Mouse (Mus musculus): ENCODE results near the gene Pou3f1. TPM values are rescaled to one million over a fixed set of nuclear protein-coding genes. Genes with fewer than 3 reads are reported as not detected.
A peak's percentile ranks its signal among the peaks of the same experiment; 100 is the strongest.

Pou3f1 gene
- polyA plus RNA-seq (2011; ENCODE audit: insufficient read length, low read depth, missing spikeins): not detected in 2 replicates

DNA sequence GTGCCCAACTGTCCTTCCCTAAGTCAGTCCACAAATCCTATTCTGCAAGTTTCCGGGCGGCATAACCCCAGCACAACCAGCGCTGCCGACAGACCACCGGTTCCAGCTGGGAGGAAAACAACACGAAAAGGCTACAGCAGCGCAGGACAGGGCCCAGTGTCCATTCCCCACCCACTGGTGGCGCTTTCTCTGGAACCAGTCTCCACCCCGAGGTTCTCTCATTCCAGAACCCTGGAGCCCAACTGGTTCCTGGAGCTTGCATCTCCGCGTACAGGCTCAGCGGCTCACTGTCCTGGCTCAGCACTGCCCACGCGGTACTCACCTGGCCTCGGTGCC is at the start of gene Pou3f1:
TSS of gene Pou3f1 (plus strand) at position 290 of the 336 bp plus-strand sequence.
- peaks cover 4% of the 10 kb centered on the region; the same call in 1 of the 2 replicates for H3K4me1 ChIP-seq (ENCODE audit: control insufficient read depth, insufficient read depth, low read length)
- H3K27ac ChIP-seq (ENCODE audit: insufficient read depth, low read length): no peak within 1 kb of the TSS
- peak within 1 kb of the TSS; percentile 40 for H3K4me3 ChIP-seq (ENCODE audit: insufficient read depth, low read length)
- TF ChIP-seq CTCF (IDR thresholded peaks at IDR 0.05; ENCODE audit: borderline replicate concordance, insufficient read depth, low read length): no peak
- no peak for TF ChIP-seq POLR2A (IDR thresholded peaks at IDR 0.05; ENCODE audit: low read depth, low read length)

DNA sequence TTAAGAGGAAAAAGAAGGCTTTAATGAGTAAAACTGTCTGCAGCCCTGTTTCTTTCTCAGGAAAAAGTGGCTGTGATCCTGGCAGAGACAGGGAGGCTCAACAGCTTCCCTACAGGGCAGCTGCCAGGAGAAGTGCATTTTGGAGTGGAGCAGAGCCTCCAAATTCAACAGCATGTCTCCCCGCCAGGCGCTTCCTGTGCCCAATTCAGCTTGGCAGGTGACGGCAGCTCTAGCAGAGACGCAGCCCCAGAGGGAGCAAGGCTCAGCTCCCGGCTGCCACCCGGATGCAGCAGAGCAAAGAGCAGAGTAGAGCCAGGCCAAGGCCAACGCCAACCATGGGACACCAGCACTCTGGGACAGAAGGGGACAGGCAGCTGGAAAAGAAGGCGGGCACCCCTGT is 49.4 kb upstream of the Pou3f1 start:
- Histone ChIP-seq H3K4me1 (ENCODE audit: control insufficient read depth, insufficient read depth, low read length) (no peaks in the 10 kb centered on the region), H3K27ac (ENCODE audit: insufficient read depth, low read length) (no peak overlapping the region), H3K4me3 (ENCODE audit: insufficient read depth, low read length) (no peak overlapping the region)
- TF ChIP-seq POLR2A (IDR thresholded peaks at IDR 0.05; ENCODE audit: low read depth, low read length) (no peak), CTCF (IDR thresholded peaks at IDR 0.05; ENCODE audit: borderline replicate concordance, insufficient read depth, low read length) (no peak)

DNA sequence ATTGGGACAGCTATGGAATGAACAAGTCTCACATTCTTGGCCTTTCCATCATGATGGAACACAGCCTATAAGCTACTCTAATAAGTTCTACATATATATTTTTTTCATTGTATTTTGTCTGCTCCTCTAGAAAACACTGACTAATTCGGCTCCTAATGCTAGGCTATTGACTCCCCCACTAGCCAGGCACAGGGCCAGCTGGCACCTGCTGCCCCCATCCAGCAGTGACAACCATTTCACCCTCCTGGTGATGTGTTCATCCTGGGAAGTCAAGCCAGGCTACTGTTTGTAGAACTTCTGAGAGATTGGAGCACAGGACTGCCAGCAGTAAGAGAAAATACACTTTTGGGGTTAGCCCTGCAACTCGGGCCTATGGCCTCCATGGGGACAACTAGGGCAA is 46.5 kb upstream of the Pou3f1 start:
- Histone ChIP-seq H3K4me3 (ENCODE audit: insufficient read depth, low read length) (no peak overlapping the region), H3K4me1 (ENCODE audit: control insufficient read depth, insufficient read depth, low read length) (no peaks in the 10 kb centered on the region), H3K27ac (ENCODE audit: insufficient read depth, low read length) (no peak overlapping the region)
- TF ChIP-seq POLR2A (IDR thresholded peaks at IDR 0.05; ENCODE audit: low read depth, low read length) (no peak), CTCF (IDR thresholded peaks at IDR 0.05; ENCODE audit: borderline replicate concordance, insufficient read depth, low read length) (no peak)

DNA sequence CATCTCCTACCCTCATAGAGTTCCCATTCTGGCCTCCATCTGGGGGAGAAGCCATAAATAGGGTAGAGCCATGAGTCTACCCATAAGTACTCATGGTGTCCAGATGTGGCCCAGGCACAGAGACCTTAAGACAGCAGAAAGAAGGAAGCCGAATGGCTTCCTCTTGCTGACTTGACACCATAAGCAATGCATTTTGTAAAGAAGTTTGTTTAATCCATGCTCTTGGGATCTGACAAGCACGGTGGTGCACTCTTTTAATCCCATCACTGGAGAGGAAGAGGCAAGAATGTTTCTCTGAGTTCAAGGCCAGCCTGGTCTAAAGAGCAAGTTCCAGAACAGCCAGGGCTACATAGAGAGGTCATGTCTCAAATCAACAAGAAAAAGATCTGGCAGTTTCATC is 45.9 kb upstream of the Pou3f1 start, which contains the start of gene 3100002H09Rik:
TSS of gene 3100002H09Rik (minus strand) at position 101 of the 400 bp plus-strand sequence.
- TF ChIP-seq CTCF (IDR thresholded peaks at IDR 0.05; ENCODE audit: borderline replicate concordance, insufficient read depth, low read length) (no peak), POLR2A (IDR thresholded peaks at IDR 0.05; ENCODE audit: low read depth, low read length) (no peak)
- no peaks in the 10 kb centered on the region for H3K4me1 ChIP-seq (ENCODE audit: control insufficient read depth, insufficient read depth, low read length)
- H3K4me3 ChIP-seq (ENCODE audit: insufficient read depth, low read length): no peak within 1 kb of the TSS
- no peak within 1 kb of the TSS for H3K27ac ChIP-seq (ENCODE audit: insufficient read depth, low read length)

DNA sequence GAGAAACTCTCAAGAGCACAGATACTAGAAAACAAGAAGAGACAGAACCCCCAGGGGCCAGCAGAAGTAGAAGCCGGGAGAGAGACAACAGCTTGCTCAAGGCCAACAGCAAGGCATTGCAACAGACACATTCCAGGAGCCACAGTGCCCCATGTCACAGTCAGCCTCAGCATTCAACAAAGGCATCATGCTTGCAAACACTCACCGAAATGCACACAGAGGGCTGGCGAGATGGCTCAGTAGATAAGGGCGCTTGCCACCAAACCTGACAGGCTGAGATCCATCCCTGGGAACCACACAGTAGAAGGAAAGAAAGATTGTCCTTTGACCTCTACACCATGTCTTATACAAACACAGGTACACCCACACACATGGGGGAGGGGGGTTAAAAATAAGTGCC is 44.8 kb upstream of the Pou3f1 start:
- Histone ChIP-seq H3K4me1 (ENCODE audit: control insufficient read depth, insufficient read depth, low read length) (no peaks in the 10 kb centered on the region), H3K27ac (ENCODE audit: insufficient read depth, low read length) (no peak overlapping the region), H3K4me3 (ENCODE audit: insufficient read depth, low read length) (no peak overlapping the region)
- TF ChIP-seq POLR2A (IDR thresholded peaks at IDR 0.05; ENCODE audit: low read depth, low read length) (no peak), CTCF (IDR thresholded peaks at IDR 0.05; ENCODE audit: borderline replicate concordance, insufficient read depth, low read length) (no peak)

DNA sequence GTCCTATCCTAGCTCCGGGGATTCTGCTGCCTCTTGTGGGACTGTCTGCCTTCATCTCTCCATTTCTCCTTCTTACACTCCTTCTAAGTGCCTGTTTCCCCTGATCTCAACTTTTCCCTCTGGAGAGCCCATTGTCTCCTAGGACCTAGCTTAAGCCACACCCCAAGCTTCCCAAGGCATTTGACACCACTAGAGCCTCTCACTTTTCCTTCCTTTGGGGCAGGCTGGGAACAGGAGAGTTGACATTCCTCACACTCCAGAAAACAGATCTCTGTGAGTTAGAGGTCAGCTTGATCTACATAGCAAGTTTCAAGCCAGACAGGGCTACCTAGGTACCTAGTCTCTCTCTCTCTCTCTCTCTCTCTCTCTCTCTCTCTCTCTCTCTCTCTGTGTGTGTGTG is 42.4 kb upstream of the Pou3f1 start:
- Histone ChIP-seq H3K4me1 (ENCODE audit: control insufficient read depth, insufficient read depth, low read length) (no peaks in the 10 kb centered on the region), H3K4me3 (ENCODE audit: insufficient read depth, low read length) (no peak overlapping the region)

DNA sequence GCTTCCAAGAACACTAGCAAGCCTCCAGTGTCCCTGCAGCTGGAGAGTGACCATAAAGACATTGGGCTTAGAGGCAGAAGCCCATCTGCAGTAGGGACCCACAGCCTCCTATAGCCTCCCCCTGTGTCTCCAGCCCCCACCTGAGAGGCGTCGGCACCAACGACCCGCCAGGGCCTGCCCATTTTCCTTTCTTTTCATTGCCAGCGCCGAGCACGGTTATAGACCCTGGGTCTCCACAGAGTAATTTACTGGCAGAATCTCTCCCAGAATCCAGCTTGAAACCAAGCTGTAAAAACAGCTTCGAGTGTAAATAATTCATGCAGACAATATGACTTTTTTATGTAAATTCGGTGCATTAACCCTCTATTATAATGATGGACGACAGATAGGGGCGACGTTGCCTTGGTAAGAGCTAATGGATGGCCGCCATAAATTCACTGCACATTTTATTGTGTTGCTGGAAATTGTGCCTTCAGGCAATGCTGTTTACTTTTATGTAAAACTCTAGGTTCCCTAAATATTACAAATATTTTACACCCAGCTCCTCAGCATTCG is 41.1 kb upstream of the Pou3f1 start:
- Histone ChIP-seq H3K4me3 (ENCODE audit: insufficient read depth, low read length) (no peak overlapping the region), H3K27ac (ENCODE audit: insufficient read depth, low read length) (no peak overlapping the region), H3K4me1 (ENCODE audit: control insufficient read depth, insufficient read depth, low read length) (no peaks in the 10 kb centered on the region)
- TF ChIP-seq POLR2A (IDR thresholded peaks at IDR 0.05; ENCODE audit: low read depth, low read length) (no peak), CTCF (IDR thresholded peaks at IDR 0.05; ENCODE audit: borderline replicate concordance, insufficient read depth, low read length) (no peak)

More for the DNA sequence above, 42.4 kb upstream of the Pou3f1 start:
- TF ChIP-seq POLR2A (IDR thresholded peaks at IDR 0.05; ENCODE audit: low read depth, low read length) (no peak), CTCF (IDR thresholded peaks at IDR 0.05; ENCODE audit: borderline replicate concordance, insufficient read depth, low read length) (no peak)
- H3K27ac ChIP-seq (ENCODE audit: insufficient read depth, low read length): no peak overlapping the region

DNA sequence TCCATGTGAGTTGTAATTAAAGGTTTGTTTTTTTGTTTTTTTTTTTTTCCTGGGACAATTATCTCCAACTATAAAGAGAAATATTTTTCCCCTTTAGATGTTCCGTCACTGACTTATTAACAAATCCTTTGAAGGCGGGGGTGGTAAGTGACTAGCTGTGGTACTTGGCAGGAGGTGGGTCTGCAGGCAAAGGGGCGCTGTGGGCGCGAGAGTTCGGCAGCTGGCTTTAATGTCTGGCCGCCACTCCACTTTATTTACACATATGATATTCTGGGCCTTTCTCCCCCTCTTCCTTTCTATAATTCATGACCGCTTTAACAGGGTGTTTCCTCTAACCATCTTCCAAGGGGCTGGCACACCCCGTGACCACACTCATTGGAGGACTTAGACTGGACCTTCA is 40.6 kb upstream of the Pou3f1 start:
- no peaks in the 10 kb centered on the region for H3K4me1 ChIP-seq (ENCODE audit: control insufficient read depth, insufficient read depth, low read length)
- H3K27ac ChIP-seq (ENCODE audit: insufficient read depth, low read length): no peak overlapping the region
- TF ChIP-seq POLR2A (IDR thresholded peaks at IDR 0.05; ENCODE audit: low read depth, low read length): no peak
- TF ChIP-seq CTCF (IDR thresholded peaks at IDR 0.05; ENCODE audit: borderline replicate concordance, insufficient read depth, low read length): no peak
- H3K4me3 ChIP-seq (ENCODE audit: insufficient read depth, low read length): no peak overlapping the region

DNA sequence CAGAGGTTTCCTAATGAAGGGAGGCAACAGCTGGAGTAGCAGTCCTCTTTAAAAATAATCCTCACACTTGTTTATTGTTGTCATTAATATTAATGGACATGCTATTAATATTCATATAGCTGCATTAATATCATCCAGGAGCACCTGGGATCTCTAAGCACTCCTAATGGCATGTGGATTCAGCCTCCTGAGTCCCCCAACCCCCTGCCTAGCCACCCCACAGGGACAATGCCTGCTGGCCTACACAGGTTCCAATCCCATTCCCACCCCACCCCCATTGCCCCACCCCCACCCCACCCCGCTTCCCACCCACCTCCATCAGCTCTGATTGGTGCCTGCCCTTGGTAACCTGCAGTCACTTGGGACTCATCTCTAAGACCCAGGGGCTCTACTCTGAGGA is 40.0 kb upstream of the Pou3f1 start:
- no peak overlapping the region for H3K4me3 ChIP-seq (ENCODE audit: insufficient read depth, low read length)
- no peaks in the 10 kb centered on the region for H3K4me1 ChIP-seq (ENCODE audit: control insufficient read depth, insufficient read depth, low read length)
- TF ChIP-seq CTCF (IDR thresholded peaks at IDR 0.05; ENCODE audit: borderline replicate concordance, insufficient read depth, low read length) (no peak), POLR2A (IDR thresholded peaks at IDR 0.05; ENCODE audit: low read depth, low read length) (no peak)
- H3K27ac ChIP-seq (ENCODE audit: insufficient read depth, low read length): no peak overlapping the region

DNA sequence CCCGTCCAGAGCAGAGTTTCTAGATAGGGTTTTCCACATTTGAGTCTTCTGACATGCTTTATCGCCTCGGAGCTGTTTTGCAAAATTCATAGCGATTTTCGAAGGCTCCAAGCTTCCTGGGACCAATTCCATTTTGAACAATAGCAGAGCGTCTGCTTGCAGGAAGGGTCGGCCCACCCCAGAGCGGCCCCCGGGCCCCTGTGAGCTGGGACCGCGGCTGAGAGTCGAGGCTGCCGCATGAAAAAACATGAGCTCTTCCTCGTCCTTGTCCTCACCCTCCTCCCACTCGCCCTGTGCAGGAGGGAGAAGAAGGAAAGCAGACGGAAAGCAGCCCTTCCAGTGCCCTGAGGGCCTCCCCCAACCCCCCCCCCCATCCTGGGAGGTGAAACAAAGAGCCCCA is 38.0 kb upstream of the Pou3f1 start:
- H3K4me3 ChIP-seq (ENCODE audit: insufficient read depth, low read length): no peak overlapping the region
- TF ChIP-seq POLR2A (IDR thresholded peaks at IDR 0.05; ENCODE audit: low read depth, low read length): no peak
- no peak overlapping the region for H3K27ac ChIP-seq (ENCODE audit: insufficient read depth, low read length)
- no peaks in the 10 kb centered on the region for H3K4me1 ChIP-seq (ENCODE audit: control insufficient read depth, insufficient read depth, low read length)

DNA sequence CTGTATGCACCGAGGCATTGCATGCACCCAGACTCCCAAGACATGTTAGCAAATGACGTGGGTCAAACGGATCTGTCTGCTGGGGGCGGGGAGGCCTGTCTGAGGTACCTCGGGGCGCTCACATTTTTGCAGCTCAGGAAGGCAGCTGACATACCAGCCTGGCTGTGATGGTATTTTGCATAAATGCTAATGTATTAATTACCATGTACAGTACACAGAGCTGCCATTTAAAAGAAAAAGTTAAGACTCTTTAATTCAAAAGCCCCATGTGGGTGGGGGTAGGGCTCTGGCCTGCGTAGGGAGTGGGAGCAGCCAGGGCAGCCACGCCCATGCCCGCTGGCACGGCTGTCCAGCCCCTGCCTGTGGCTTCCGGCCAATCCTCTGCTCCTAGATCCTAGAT is 35.2 kb upstream of the Pou3f1 start:
- Histone ChIP-seq H3K4me3 (ENCODE audit: insufficient read depth, low read length) (no peak overlapping the region), H3K4me1 (ENCODE audit: control insufficient read depth, insufficient read depth, low read length) (no peaks in the 10 kb centered on the region), H3K27ac (ENCODE audit: insufficient read depth, low read length) (no peak overlapping the region)
- no peak for TF ChIP-seq CTCF (IDR thresholded peaks at IDR 0.05; ENCODE audit: borderline replicate concordance, insufficient read depth, low read length)
- TF ChIP-seq POLR2A (IDR thresholded peaks at IDR 0.05; ENCODE audit: low read depth, low read length): no peak
